Comparison of ENCODE assay signal across 18 mouse cellular contexts in the genomic region with DNA sequence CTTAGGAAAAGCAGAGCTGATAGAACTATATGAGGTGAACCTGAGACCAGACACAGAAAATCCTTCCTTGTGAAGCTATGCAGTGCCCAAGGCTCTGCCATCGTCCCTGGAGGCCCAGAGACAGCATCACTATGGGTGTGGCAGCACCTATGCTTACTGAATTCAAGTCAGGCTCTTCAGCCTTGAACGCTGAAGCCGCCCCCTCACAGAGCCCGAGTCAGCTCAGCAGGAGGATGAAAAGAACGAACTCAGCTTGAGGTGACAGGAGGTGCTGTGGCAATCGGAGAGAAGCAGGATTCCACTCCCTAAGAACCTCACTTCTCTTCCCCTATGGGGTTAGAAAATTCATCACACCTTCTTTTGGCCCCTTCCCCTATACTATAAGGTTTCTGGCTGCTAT. TPM values are rescaled to one million over a fixed set of nuclear protein-coding genes. Genes with fewer than 3 reads are reported as not detected.
DNase-seq lines count a peak whose midpoint lies in the region; ATAC-seq and TF ChIP-seq lines count a peak whose summit lies in the region.
"Had no signal": no experiment of that assay in that cellular context is flagged by ENCODE, and none has a peak within 500 bp of the region (broad histone marks: within the 10 kb centered on the region; RNA-seq: fewer than 3 reads in every experiment).

No protein-coding gene starts in this region.

- peak overlapping the region; percentile 74 for H3K4me2 ChIP-seq in hindbrain, embryonic 13.5 days
- no peak overlapping the region; the same call in 1 of the 2 replicates for H3K4me2 ChIP-seq in hindbrain, embryonic 16.5 days (ENCODE audit: low read length)
- peak overlapping the region; percentile 65 for H3K4me2 ChIP-seq in midbrain, embryonic 14.5 days (ENCODE audit: low read length)
- no peak overlapping the region for H3K4me2 ChIP-seq in midbrain, embryonic 16.5 days (ENCODE audit: low read length)
- peak overlapping the region; percentile 11; the same call in 1 of the 2 replicates for H3K4me2 ChIP-seq in neural tube, embryonic 14.5 days (ENCODE audit: low read depth, low read length)
- no peak overlapping the region for H3K4me2 ChIP-seq in lung, postnatal 0 days (replicated peaks; ENCODE audit: low read depth, low read length)
- H3K4me2 ChIP-seq: liver, embryonic 12.5 days; lung, embryonic 14.5 days had no signal

- H3K4me3 ChIP-seq in cerebellum, adult 2 months (replicated peaks; ENCODE audit: insufficient read depth, low read depth, low read length) = peak overlapping the region; percentile 94
- no peak overlapping the region for H3K4me3 ChIP-seq in hindbrain, embryonic 13.5 days
- H3K4me3 ChIP-seq in hindbrain, embryonic 16.5 days (ENCODE audit: low read length) = no peak overlapping the region
- no peak overlapping the region for H3K4me3 ChIP-seq in midbrain, embryonic 14.5 days (replicated peaks; ENCODE audit: low read depth, low read length)
- no peak overlapping the region for H3K4me3 ChIP-seq in midbrain, embryonic 16.5 days (ENCODE audit: low read depth, low read length)
- no peak overlapping the region for H3K4me3 ChIP-seq in neural tube, embryonic 14.5 days (ENCODE audit: low read depth, low read length)
- H3K4me3 ChIP-seq in lung, postnatal 0 days (ENCODE audit: low read depth, low read length) = no peak overlapping the region
- H3K4me3 ChIP-seq: liver, embryonic 12.5 days had no signal

- peak overlapping the region; percentile 67 for H3K27ac ChIP-seq in cerebellum, adult 2 months (ENCODE audit: insufficient read depth, low read length)
- no peak overlapping the region for H3K27ac ChIP-seq in hindbrain, embryonic 13.5 days
- H3K27ac ChIP-seq in hindbrain, embryonic 16.5 days (ENCODE audit: low read depth, low read length) = no peak overlapping the region
- no peak overlapping the region for H3K27ac ChIP-seq in midbrain, embryonic 14.5 days (replicated peaks; ENCODE audit: low read depth, low read length)
- no peak overlapping the region for H3K27ac ChIP-seq in midbrain, embryonic 16.5 days (ENCODE audit: low read length)
- H3K27ac ChIP-seq in neural tube, embryonic 14.5 days (ENCODE audit: low read depth, low read length) = no peak overlapping the region
- H3K27ac ChIP-seq in lung, postnatal 0 days (ENCODE audit: low read length) = no peak overlapping the region
- H3K27ac ChIP-seq: liver, embryonic 12.5 days; macrophage; stomach, postnatal 0 days had no signal

- H3K27me3 ChIP-seq in cerebellum, adult 2 months (ENCODE audit: control insufficient read depth, insufficient read depth, low read length) = no peaks in the 10 kb centered on the region
- H3K27me3 ChIP-seq in hindbrain, embryonic 13.5 days = 0 out of 2 replicates have a peak, but pooled peaks cover 6% of the 10 kb centered on the region
- no peaks in the 10 kb centered on the region for H3K27me3 ChIP-seq in hindbrain, embryonic 16.5 days (replicated peaks; ENCODE audit: control insufficient read depth, insufficient read depth, low read length)
- H3K27me3 ChIP-seq in midbrain, embryonic 14.5 days (ENCODE audit: control insufficient read depth, insufficient read depth, low read length) = no peaks in the 10 kb centered on the region
- no peaks in the 10 kb centered on the region for H3K27me3 ChIP-seq in midbrain, embryonic 16.5 days (ENCODE audit: control insufficient read depth, insufficient read depth, low read depth, low read length)
- no peaks in the 10 kb centered on the region for H3K27me3 ChIP-seq in neural tube, embryonic 14.5 days (ENCODE audit: control insufficient read depth, insufficient read depth, low read length)
- H3K27me3 ChIP-seq in lung, postnatal 0 days (replicated peaks; ENCODE audit: insufficient read depth, low read length) = peaks cover 15% of the 10 kb centered on the region; the same call in 1 of the 2 replicates

- H3K9ac ChIP-seq in hindbrain, embryonic 13.5 days = peak overlapping the region; percentile 97
- no peak overlapping the region; the same call in 1 of the 2 replicates for H3K9ac ChIP-seq in hindbrain, embryonic 16.5 days (ENCODE audit: low read depth, low read length)
- H3K9ac ChIP-seq in midbrain, embryonic 14.5 days (replicated peaks; ENCODE audit: low read length) = 0 out of 2 replicates have a peak overlapping the region, but pooled peaks have one; percentile 3
- H3K9ac ChIP-seq in midbrain, embryonic 16.5 days (ENCODE audit: low read depth, low read length) = no peak overlapping the region
- no peak overlapping the region for H3K9ac ChIP-seq in neural tube, embryonic 14.5 days (replicated peaks; ENCODE audit: low read depth, low read length)
- no peak overlapping the region for H3K9ac ChIP-seq in lung, postnatal 0 days (replicated peaks; ENCODE audit: low read depth)
- H3K9ac ChIP-seq: liver, embryonic 12.5 days; lung, embryonic 14.5 days had no signal

- H3K36me3 ChIP-seq in hindbrain, embryonic 13.5 days = peaks cover 23% of the 10 kb centered on the region; the same call in 1 of the 2 replicates
- H3K36me3 ChIP-seq in hindbrain, embryonic 16.5 days (ENCODE audit: control insufficient read depth, insufficient read depth, low read length) = no peaks in the 10 kb centered on the region
- H3K36me3 ChIP-seq in midbrain, embryonic 14.5 days (ENCODE audit: control insufficient read depth, insufficient read depth, low read length) = 0 out of 2 replicates have a peak, but pooled peaks cover 24% of the 10 kb centered on the region
- peaks cover 7% of the 10 kb centered on the region for H3K36me3 ChIP-seq in midbrain, embryonic 16.5 days (ENCODE audit: control insufficient read depth, insufficient read depth, low read length)
- 0 out of 2 replicates have a peak, but pooled peaks cover 5% of the 10 kb centered on the region for H3K36me3 ChIP-seq in neural tube, embryonic 14.5 days (ENCODE audit: control insufficient read depth, insufficient read depth, low read length)
- no peaks in the 10 kb centered on the region for H3K36me3 ChIP-seq in lung, postnatal 0 days (ENCODE audit: insufficient read depth, low read length)
- H3K36me3 ChIP-seq: liver, embryonic 12.5 days had no signal

- TF ChIP-seq EP300 in lung, postnatal 0 days (IDR thresholded peaks at IDR 0.05) = no peak

- no peaks in the 10 kb centered on the region for H3K9me3 ChIP-seq in hindbrain, embryonic 13.5 days
- no peaks in the 10 kb centered on the region for H3K9me3 ChIP-seq in hindbrain, embryonic 16.5 days (ENCODE audit: control insufficient read depth, low read length)
- H3K9me3 ChIP-seq in midbrain, embryonic 14.5 days (ENCODE audit: control insufficient read depth, low read length) = no peaks in the 10 kb centered on the region
- H3K9me3 ChIP-seq in midbrain, embryonic 16.5 days (replicated peaks; ENCODE audit: control insufficient read depth, low read length, poor library complexity, severe bottlenecking) = no peaks in the 10 kb centered on the region
- no peaks in the 10 kb centered on the region for H3K9me3 ChIP-seq in neural tube, embryonic 14.5 days (ENCODE audit: control insufficient read depth, low read length)
- H3K9me3 ChIP-seq in lung, postnatal 0 days (ENCODE audit: low read length) = no peaks in the 10 kb centered on the region
- H3K9me3 ChIP-seq: liver, embryonic 12.5 days had no signal

- DNase-seq in cerebellum, adult 2 months = peak; percentile 49 to 55
- DNase-seq in cerebellum, postnatal 10 days = no peak
- no peak for DNase-seq in midbrain, embryonic 14.5 days
- no peak for DNase-seq in lung, postnatal 0 days (ENCODE audit: low spot score)
- DNase-seq: cerebellum, postnatal 14 days; gastrocnemius, postnatal 25 days; kidney, adult 8-10 months; kidney, postnatal 36 days; lung, embryonic 14.5 days; thymus, postnatal 4 days had no signal

- WGBS in cerebellum, adult 2 months = 6% methylated on average over 6 of the region's 6 CpGs
- WGBS in hindbrain, embryonic 13.5 days = 34% methylated on average over 6 of the region's 6 CpGs
- WGBS in hindbrain, embryonic 16.5 days = 55% methylated on average over 6 of the region's 6 CpGs
- 49% methylated on average over 6 of the region's 6 CpGs for WGBS in midbrain, embryonic 14.5 days
- 40% methylated on average over 6 of the region's 6 CpGs for WGBS in midbrain, embryonic 16.5 days
- WGBS in neural tube, embryonic 14.5 days = 44% methylated on average over 6 of the region's 6 CpGs
- WGBS in lung, postnatal 0 days = 28% methylated on average over 6 of the region's 6 CpGs

- TF ChIP-seq CTCF in cerebellum, adult 2 months (IDR thresholded peaks at IDR 0.05; ENCODE audit: borderline replicate concordance, insufficient read depth, low read depth, low read length) = no peak
- no peak for TF ChIP-seq CTCF in lung, postnatal 0 days (IDR thresholded peaks at IDR 0.05)

- peaks cover 35% of the 10 kb centered on the region; the same call in 1 of the 2 replicates for H3K4me1 ChIP-seq in cerebellum, adult 2 months (ENCODE audit: control insufficient read depth, insufficient read depth, low read length)
- peaks cover 54% of the 10 kb centered on the region for H3K4me1 ChIP-seq in hindbrain, embryonic 13.5 days (replicated peaks)
- peaks cover 17% of the 10 kb centered on the region for H3K4me1 ChIP-seq in hindbrain, embryonic 16.5 days (ENCODE audit: control insufficient read depth, insufficient read depth, low read depth, low read length)
- peaks cover 19% of the 10 kb centered on the region for H3K4me1 ChIP-seq in midbrain, embryonic 14.5 days (ENCODE audit: control insufficient read depth, insufficient read depth, low read length)
- H3K4me1 ChIP-seq in midbrain, embryonic 16.5 days (ENCODE audit: control insufficient read depth, insufficient read depth, low read length) = peaks cover 20% of the 10 kb centered on the region
- peaks cover 19% of the 10 kb centered on the region for H3K4me1 ChIP-seq in neural tube, embryonic 14.5 days (ENCODE audit: control insufficient read depth, insufficient read depth, low read length)
- H3K4me1 ChIP-seq in lung, postnatal 0 days (ENCODE audit: insufficient read depth, low read depth, low read length) = 0 out of 2 replicates have a peak, but pooled peaks cover 3% of the 10 kb centered on the region

- ATAC-seq in hindbrain, embryonic 13.5 days (ENCODE audit: low FRiP score) = no peak
- ATAC-seq in hindbrain, embryonic 16.5 days = no peak
- no peak for ATAC-seq in midbrain, embryonic 14.5 days (ENCODE audit: low FRiP score, low TSS enrichment)
- no peak for ATAC-seq in midbrain, embryonic 16.5 days
- no peak for ATAC-seq in neural tube, embryonic 14.5 days (ENCODE audit: low read depth)
- no peak for ATAC-seq in lung, postnatal 0 days
- ATAC-seq: inflammation-experienced regulatory T-cells, adult 6 months; liver, embryonic 12.5 days had no signal

- no peak for TF ChIP-seq POLR2A in cerebellum, adult 2 months (IDR thresholded peaks at IDR 0.05; ENCODE audit: borderline replicate concordance, insufficient read depth, low read length)

RNA-seq across cellular contexts. Expression of a gene that starts 2.6 kb away (rescaled TPM):
- 70.0 and 77.6 TPM in 2 replicates for polyA plus RNA-seq in cerebellum, adult 2 months (2012; rRNA removed)
- polyA plus RNA-seq in hindbrain, embryonic 13.5 days (2015; fragmentation: Nextera tagmentation; extraction: Ambion mirVana) = 8.3 and 8.7 TPM in 2 replicates
- 8.7 and 9.5 TPM in 2 replicates for polyA plus RNA-seq in hindbrain, embryonic 16.5 days (2015; fragmentation: Nextera tagmentation; extraction: Ambion mirVana)
- 14.2 and 14.7 TPM in 2 replicates for polyA plus RNA-seq in midbrain, embryonic 14.5 days (2014; fragmentation: Nextera tagmentation; extraction: Ambion mirVana)
- polyA plus RNA-seq in midbrain, embryonic 16.5 days (2015; fragmentation: Nextera tagmentation; extraction: Ambion mirVana) = 8.6 and 10.1 TPM in 2 replicates
- polyA plus RNA-seq in neural tube, embryonic 14.5 days (2014; fragmentation: Nextera tagmentation; extraction: Ambion mirVana) = 16.0 and 17.9 TPM in 2 replicates
- 0.06 and 0.12 TPM in 2 replicates for polyA plus RNA-seq in lung, postnatal 0 days (2015; fragmentation: Nextera tagmentation; extraction: Ambion mirVana)

Comparison
In these comparisons a context has a peak if more than half of its experiments do, and no peak if none do; other contexts are left out.
1. DNase-seq: peak in cerebellum, adult 2 months (2 of 2); none in cerebellum, postnatal 10 days (0 of 2), midbrain, embryonic 14.5 days (single experiment) and lung, postnatal 0 days (single experiment).
2. H3K4me2 ChIP-seq: peak in hindbrain, embryonic 13.5 days (single experiment), midbrain, embryonic 14.5 days (single experiment) and neural tube, embryonic 14.5 days (single experiment); none in hindbrain, embryonic 16.5 days (single experiment), midbrain, embryonic 16.5 days (single experiment) and lung, postnatal 0 days (single experiment).
3. H3K9ac ChIP-seq: peak in hindbrain, embryonic 13.5 days (single experiment) and midbrain, embryonic 14.5 days (single experiment); none in hindbrain, embryonic 16.5 days (single experiment), midbrain, embryonic 16.5 days (single experiment), neural tube, embryonic 14.5 days (single experiment) and lung, postnatal 0 days (single experiment).